Mouse (Mus musculus) embryonic facial prominence, embryonic 13.5 days (tissue): ENCODE measurements around the gene Ubash3a. TPM values are rescaled to one million over a fixed set of nuclear protein-coding genes. Genes with fewer than 3 reads are reported as not detected.

Experiments
- ATAC-seq: fragments of 200-750 bp; cut with Nextera tagmentation; 2 replicates; pipeline ENCODE4 v1.8.0; 2017; ENCODE audit warnings: low read depth; ENCODE audit not compliant: insufficient number of reproducible peaks, insufficient read depth, low FRiP score, low TSS enrichment
- H3K27ac ChIP-seq: fragments of 300-500 bp; sonication (generic); 2 replicates; pipeline ENCODE4 v1.5.1; 2015; ENCODE audit warnings: moderate library complexity, mild to moderate bottlenecking, inconsistent platforms
- H3K27me3 ChIP-seq: fragments of 300-500 bp; sonication (generic); 2 replicates; pipeline ENCODE4 v1.6.1; 2015; ENCODE audit warnings: mild to moderate bottlenecking, inconsistent platforms
- H3K36me3 ChIP-seq: fragments of 300-500 bp; sonication (generic); 2 replicates; pipeline ENCODE4 v1.6.1; 2015; ENCODE audit warnings: mild to moderate bottlenecking, inconsistent platforms
- H3K4me1 ChIP-seq: fragments of 300-500 bp; sonication (generic); 2 replicates; pipeline ENCODE4 v1.6.1; 2015; ENCODE audit warnings: inconsistent platforms
- H3K4me2 ChIP-seq: fragments of 300-500 bp; sonication (generic); 2 replicates; pipeline ENCODE4 v1.6.1; 2015; ENCODE audit warnings: moderate library complexity, mild to moderate bottlenecking, inconsistent platforms
- H3K4me3 ChIP-seq: fragments of 300-500 bp; sonication (generic); 2 replicates; pipeline ENCODE4 v1.5.1; 2015; ENCODE audit warnings: mild to moderate bottlenecking, inconsistent platforms
- H3K9ac ChIP-seq: fragments of 300-500 bp; sonication (generic); 2 replicates; pipeline ENCODE4 v1.6.1; 2015; ENCODE audit warnings: mild to moderate bottlenecking, inconsistent platforms
- H3K9me3 ChIP-seq: fragments of 300-500 bp; sonication (generic); 2 replicates; pipeline ENCODE4 v1.6.1; 2016; ENCODE audit warnings: inconsistent platforms
- WGBS: fragments of 180-500 bp; shearing (Covaris S2); methylation state at CpG from one replicate; pipeline ENCODE4 v1.1.7; 2015; ENCODE audit warnings: mixed read lengths; 5-methylcytosine and 5-hydroxymethylcytosine counted together
- polyA plus RNA-seq: library from polyadenylated mRNA; unstranded; fragments of >200 nt; fragmentation: Nextera tagmentation; extraction: Ambion mirVana; gene quantifications from 2 replicates; pipeline ENCODE4 v1.2.1, GENCODE M21; 2015

Gene Ubash3a
- 0.24 and 1.4 TPM in 2 replicates for polyA plus RNA-seq

GRCm38 (mm10) chr17:31207771-31208334, at the start of gene Ubash3a:
Gene Ubash3a (plus strand): TSS chr17:31207873.
- no peak within 1 kb of the TSS for H3K4me2 ChIP-seq
- no peak within 1 kb of the TSS for H3K4me3 ChIP-seq
- H3K27me3 ChIP-seq, result no peaks in the 10 kb centered on the region
- H3K36me3 ChIP-seq, result no peaks in the 10 kb centered on the region
- 81% methylated on average over 12 of the region's 12 CpGs for WGBS
- no peaks in the 10 kb centered on the region for H3K9me3 ChIP-seq
- no peak for ATAC-seq
- no peak within 1 kb of the TSS for H3K27ac ChIP-seq
- no peaks in the 10 kb centered on the region for H3K4me1 ChIP-seq
- no peak within 1 kb of the TSS for H3K9ac ChIP-seq

GRCm38 (mm10) chr17:31157921-31158320, 49.8 kb upstream of the Ubash3a start:
- WGBS, result 75% methylated on average over 6 of the region's 6 CpGs
- no peaks in the 10 kb centered on the region for H3K36me3 ChIP-seq
- no peak overlapping the region for H3K9ac ChIP-seq
- no peaks in the 10 kb centered on the region for H3K9me3 ChIP-seq
- no peak for ATAC-seq
- no peak overlapping the region for H3K4me3 ChIP-seq
- no peak overlapping the region for H3K27ac ChIP-seq
- no peak overlapping the region for H3K4me2 ChIP-seq
- no peaks in the 10 kb centered on the region for H3K4me1 ChIP-seq
- H3K27me3 ChIP-seq, result no peaks in the 10 kb centered on the region

GRCm38 (mm10) chr17:31160291-31160690, 47.4 kb upstream of the Ubash3a start:
- no peaks in the 10 kb centered on the region for H3K9me3 ChIP-seq
- no peak overlapping the region for H3K9ac ChIP-seq
- H3K27ac ChIP-seq, result no peak overlapping the region
- WGBS, result 67% methylated on average over 4 of the region's 4 CpGs
- H3K4me3 ChIP-seq, result no peak overlapping the region
- no peaks in the 10 kb centered on the region for H3K27me3 ChIP-seq
- H3K4me1 ChIP-seq, result no peaks in the 10 kb centered on the region
- no peak for ATAC-seq
- H3K36me3 ChIP-seq, result no peaks in the 10 kb centered on the region
- H3K4me2 ChIP-seq, result no peak overlapping the region

- Histone ChIP-seq H3K36me3 (no peaks in the 10 kb centered on the region), H3K9ac (no peak overlapping the region), H3K4me2 (no peak overlapping the region), H3K4me1 (no peaks in the 10 kb centered on the region), H3K27me3 (no peaks in the 10 kb centered on the region), H3K27ac (no peak overlapping the region), H3K9me3 (no peaks in the 10 kb centered on the region), H3K4me3 (no peak overlapping the region)
- 88% methylated on average over 12 of the region's 12 CpGs for WGBS
- ATAC-seq, result no peak
Observed at GRCm38 (mm10) chr17:31162607-31163006, 45.1 kb upstream of the Ubash3a start.

GRCm38 (mm10) chr17:31163821-31164220, 43.9 kb upstream of the Ubash3a start:
- 77% methylated on average over 2 of the region's 2 CpGs for WGBS
- Histone ChIP-seq H3K27me3 (no peaks in the 10 kb centered on the region), H3K9me3 (no peaks in the 10 kb centered on the region), H3K4me3 (no peak overlapping the region), H3K27ac (no peak overlapping the region), H3K9ac (no peak overlapping the region), H3K36me3 (no peaks in the 10 kb centered on the region), H3K4me2 (no peak overlapping the region), H3K4me1 (no peaks in the 10 kb centered on the region)
- no peak for ATAC-seq

- H3K4me1 ChIP-seq, result no peaks in the 10 kb centered on the region
- no peak within 1 kb of the TSS for H3K9ac ChIP-seq
- no peaks in the 10 kb centered on the region for H3K36me3 ChIP-seq
- no peak for ATAC-seq
- no peak within 1 kb of the TSS for H3K4me3 ChIP-seq
- H3K4me2 ChIP-seq, result no peak within 1 kb of the TSS
- 82% methylated on average over 6 of the region's 6 CpGs for WGBS
- no peaks in the 10 kb centered on the region for H3K9me3 ChIP-seq
- no peak within 1 kb of the TSS for H3K27ac ChIP-seq
- no peaks in the 10 kb centered on the region for H3K27me3 ChIP-seq
Observed at GRCm38 (mm10) chr17:31165127-31165526, 42.5 kb upstream of the Ubash3a start, which contains the start of gene Tff1. Gene Tff1 (minus strand): TSS chr17:31165277.

- 80% methylated on average over 5 of the region's 5 CpGs for WGBS
- Histone ChIP-seq H3K27me3 (no peaks in the 10 kb centered on the region), H3K4me3 (no peak overlapping the region), H3K9ac (no peak overlapping the region), H3K27ac (no peak overlapping the region), H3K4me1 (no peaks in the 10 kb centered on the region), H3K4me2 (no peak overlapping the region), H3K36me3 (no peaks in the 10 kb centered on the region), H3K9me3 (no peaks in the 10 kb centered on the region)
- no peak for ATAC-seq
Observed at GRCm38 (mm10) chr17:31169796-31170195, 37.9 kb upstream of the Ubash3a start.

- no peak overlapping the region for H3K4me3 ChIP-seq
- no peak overlapping the region for H3K9ac ChIP-seq
- no peaks in the 10 kb centered on the region for H3K4me1 ChIP-seq
- H3K9me3 ChIP-seq, result no peaks in the 10 kb centered on the region
- no peaks in the 10 kb centered on the region for H3K36me3 ChIP-seq
- H3K27ac ChIP-seq, result no peak overlapping the region
- no peaks in the 10 kb centered on the region for H3K27me3 ChIP-seq
- WGBS, result 89% methylated on average over 4 of the region's 4 CpGs
- ATAC-seq, result no peak
- H3K4me2 ChIP-seq, result no peak overlapping the region
Observed at GRCm38 (mm10) chr17:31176321-31176720, 31.4 kb upstream of the Ubash3a start.

- H3K4me3 ChIP-seq, result no peak overlapping the region
- no peaks in the 10 kb centered on the region for H3K36me3 ChIP-seq
- H3K4me1 ChIP-seq, result no peaks in the 10 kb centered on the region
- no peak overlapping the region for H3K4me2 ChIP-seq
- H3K9ac ChIP-seq, result no peak overlapping the region
- H3K27ac ChIP-seq, result no peak overlapping the region
- no peaks in the 10 kb centered on the region for H3K27me3 ChIP-seq
- H3K9me3 ChIP-seq, result no peaks in the 10 kb centered on the region
- 91% methylated on average over 4 of the region's 4 CpGs for WGBS
- ATAC-seq, result no peak
Observed at GRCm38 (mm10) chr17:31181490-31181889, 26.2 kb upstream of the Ubash3a start.

GRCm38 (mm10) chr17:31183180-31183974, 24.3 kb upstream of the Ubash3a start:
- no peak overlapping the region for H3K4me3 ChIP-seq
- no peak overlapping the region for H3K4me2 ChIP-seq
- no peaks in the 10 kb centered on the region for H3K4me1 ChIP-seq
- 61% methylated on average over 12 of the region's 12 CpGs for WGBS
- no peak for ATAC-seq
- no peaks in the 10 kb centered on the region for H3K9me3 ChIP-seq
- H3K9ac ChIP-seq, result no peak overlapping the region
- no peaks in the 10 kb centered on the region for H3K36me3 ChIP-seq
- no peaks in the 10 kb centered on the region for H3K27me3 ChIP-seq
- no peak overlapping the region for H3K27ac ChIP-seq

GRCm38 (mm10) chr17:31184269-31184990, 23.2 kb upstream of the Ubash3a start:
- Histone ChIP-seq H3K4me2 (no peak overlapping the region), H3K27me3 (no peaks in the 10 kb centered on the region), H3K27ac (no peak overlapping the region), H3K9me3 (no peaks in the 10 kb centered on the region), H3K4me1 (no peaks in the 10 kb centered on the region), H3K9ac (no peak overlapping the region), H3K36me3 (no peaks in the 10 kb centered on the region), H3K4me3 (no peak overlapping the region)
- WGBS, result 74% methylated on average over 12 of the region's 12 CpGs
- ATAC-seq, result no peak

GRCm38 (mm10) chr17:31187370-31187769, 20.3 kb upstream of the Ubash3a start:
- no peak for ATAC-seq
- H3K36me3 ChIP-seq, result no peaks in the 10 kb centered on the region
- WGBS, result 23% methylated on average over 4 of the region's 4 CpGs
- no peak overlapping the region for H3K4me2 ChIP-seq
- no peak overlapping the region for H3K4me3 ChIP-seq
- no peak overlapping the region for H3K27ac ChIP-seq
- no peaks in the 10 kb centered on the region for H3K9me3 ChIP-seq
- no peaks in the 10 kb centered on the region for H3K27me3 ChIP-seq
- H3K4me1 ChIP-seq, result no peaks in the 10 kb centered on the region
- H3K9ac ChIP-seq, result no peak overlapping the region
